Mouse (Mus musculus) intestine, embryonic 15.5 days (tissue): Measurements from ENCODE around the gene Actr5. TPM values are rescaled to one million over a fixed set of nuclear protein-coding genes. Genes with fewer than 3 reads are reported as not detected.

Experiments
- ATAC-seq: fragments of 200-750 bp; cut with Nextera tagmentation; 2 replicates; pipeline ENCODE4 v1.8.0; 2017; ENCODE audit warnings: moderate TSS enrichment, moderate library complexity
- H3K27ac ChIP-seq: fragments of 300-500 bp; sonication (generic); 2 replicates; pipeline ENCODE4 v1.5.1; 2015; ENCODE audit warnings: mild to moderate bottlenecking, inconsistent platforms
- H3K27me3 ChIP-seq: fragments of 300-500 bp; sonication (generic); replicated peaks from 2 replicates; pipeline ENCODE4 v1.6.1; 2015; ENCODE audit warnings: inconsistent platforms
- H3K36me3 ChIP-seq: fragments of 300-500 bp; sonication (generic); 2 replicates; pipeline ENCODE4 v1.6.1; 2015; ENCODE audit warnings: inconsistent platforms
- H3K4me1 ChIP-seq: fragments of 300-500 bp; sonication (generic); replicated peaks from 2 replicates; pipeline ENCODE4 v1.6.1; 2015; ENCODE audit warnings: inconsistent platforms
- H3K4me2 ChIP-seq: fragments of 300-500 bp; sonication (generic); replicated peaks from 2 replicates; pipeline ENCODE4 v1.6.1; 2015; ENCODE audit warnings: mild to moderate bottlenecking, inconsistent platforms
- H3K4me3 ChIP-seq: fragments of 300-500 bp; sonication (generic); replicated peaks from 2 replicates; pipeline ENCODE4 v1.5.1; 2015; ENCODE audit warnings: inconsistent platforms
- H3K9ac ChIP-seq: fragments of 300-500 bp; sonication (generic); 2 replicates; pipeline ENCODE4 v1.6.1; 2015; ENCODE audit warnings: inconsistent platforms
- H3K9me3 ChIP-seq: fragments of 300-500 bp; sonication (generic); 2 replicates; pipeline ENCODE4 v1.6.1; 2016; ENCODE audit warnings: inconsistent platforms
- WGBS: fragments of 180-500 bp; shearing (Covaris S2); methylation state at CpG from one replicate; pipeline ENCODE4 v1.1.7; 2015; 5-methylcytosine and 5-hydroxymethylcytosine counted together
- polyA plus RNA-seq: library from polyadenylated mRNA; unstranded; fragments of >200 nt; fragmentation: Nextera tagmentation; extraction: Ambion mirVana; gene quantifications from 2 replicates; pipeline ENCODE4 v1.2.1, GENCODE M21; 2015

Gene Actr5
- polyA plus RNA-seq, 1 experiment from 2014 or later, result 9.3 TPM

- Histone ChIP-seq H3K9ac (no peak overlapping the region), H3K4me2 (no peak overlapping the region), H3K4me1 (peaks cover 6% of the 10 kb centered on the region; the same call in 1 of the 2 replicates)
Observed at GRCm38 (mm10) chr2:158616296-158616695, 8.4 kb upstream of the Actr5 start.

GRCm38 (mm10) chr2:158616790-158617189 lies 7.9 kb upstream of the Actr5 start:
- WGBS, result 11% methylated on average over 11 of the region's 11 CpGs
- no peak overlapping the region for H3K9ac ChIP-seq
- H3K36me3 ChIP-seq, result no peaks in the 10 kb centered on the region
- H3K27ac ChIP-seq, result no peak overlapping the region
- no peak overlapping the region for H3K4me3 ChIP-seq
- no peak for ATAC-seq
- H3K4me2 ChIP-seq, result no peak overlapping the region
- H3K27me3 ChIP-seq, result peaks cover 95% of the 10 kb centered on the region
- H3K4me1 ChIP-seq, result peaks cover 6% of the 10 kb centered on the region; the same call in 1 of the 2 replicates
- H3K9me3 ChIP-seq, result no peaks in the 10 kb centered on the region

More at GRCm38 (mm10) chr2:158616296-158616695, 8.4 kb upstream of the Actr5 start:
- no peak overlapping the region for H3K27ac ChIP-seq
- no peak overlapping the region for H3K4me3 ChIP-seq
- H3K27me3 ChIP-seq, result peaks cover 96% of the 10 kb centered on the region
- no peaks in the 10 kb centered on the region for H3K36me3 ChIP-seq
- no peak for ATAC-seq
- no peaks in the 10 kb centered on the region for H3K9me3 ChIP-seq
- 1% methylated on average over 12 of the region's 12 CpGs for WGBS

GRCm38 (mm10) chr2:158625231-158625630 lies 543 bp downstream of the Actr5 start:
- Histone ChIP-seq H3K27me3 (peaks cover 16% of the 10 kb centered on the region), H3K4me1 (0 out of 2 replicates have a peak, but pooled peaks cover 5% of the 10 kb centered on the region), H3K27ac (peak overlapping the region; percentile 84), H3K36me3 (peaks cover 5% of the 10 kb centered on the region; the same call in 1 of the 2 replicates), H3K4me3 (peak overlapping the region; percentile 91), H3K9ac (peak overlapping the region; percentile 84), H3K9me3 (no peaks in the 10 kb centered on the region), H3K4me2 (peak overlapping the region; percentile 77)
- peak; percentile 80 for ATAC-seq
- under 1% methylated on average over 38 of the region's 44 CpGs for WGBS

- WGBS, result 30% methylated on average over 8 of the region's 8 CpGs
- ATAC-seq, result no peak
- Histone ChIP-seq H3K4me3 (peak overlapping the region; percentile 91), H3K27ac (no peak overlapping the region), H3K9ac (peak overlapping the region; percentile 84), H3K4me2 (peak overlapping the region; percentile 77), H3K27me3 (peaks cover 13% of the 10 kb centered on the region), H3K9me3 (no peaks in the 10 kb centered on the region), H3K4me1 (0 out of 2 replicates have a peak, but pooled peaks cover 5% of the 10 kb centered on the region), H3K36me3 (peaks cover 5% of the 10 kb centered on the region; the same call in 1 of the 2 replicates)
Observed at GRCm38 (mm10) chr2:158625697-158626096, 1.0 kb downstream of the Actr5 start.

- Histone ChIP-seq H3K9ac (no peak overlapping the region), H3K9me3 (no peaks in the 10 kb centered on the region), H3K36me3 (peaks cover 28% of the 10 kb centered on the region), H3K27me3 (no peaks in the 10 kb centered on the region), H3K4me2 (no peak overlapping the region), H3K4me1 (0 out of 2 replicates have a peak, but pooled peaks cover 5% of the 10 kb centered on the region), H3K27ac (no peak overlapping the region), H3K4me3 (no peak overlapping the region)
- no peak for ATAC-seq
- 71% methylated on average over 3 of the region's 3 CpGs for WGBS
Observed at GRCm38 (mm10) chr2:158628858-158629257, 4.2 kb downstream of the Actr5 start.

GRCm38 (mm10) chr2:158629414-158629813 lies 4.7 kb downstream of the Actr5 start:
- Histone ChIP-seq H3K9me3 (no peaks in the 10 kb centered on the region), H3K27me3 (no peaks in the 10 kb centered on the region), H3K4me1 (0 out of 2 replicates have a peak, but pooled peaks cover 5% of the 10 kb centered on the region), H3K9ac (no peak overlapping the region), H3K36me3 (peaks cover 28% of the 10 kb centered on the region), H3K4me2 (no peak overlapping the region), H3K4me3 (no peak overlapping the region), H3K27ac (no peak overlapping the region)
- whole genome bisulfite sequencing, result 58% methylated on average over 1 of the region's 1 CpGs
- no peak for ATAC-seq

- Histone ChIP-seq H3K9ac (no peak overlapping the region), H3K4me2 (no peak overlapping the region), H3K4me3 (no peak overlapping the region), H3K9me3 (no peaks in the 10 kb centered on the region), H3K27ac (no peak overlapping the region), H3K27me3 (no peaks in the 10 kb centered on the region), H3K36me3 (peaks cover 45% of the 10 kb centered on the region), H3K4me1 (no peaks in the 10 kb centered on the region)
- no peak for ATAC-seq
- 87% methylated on average over 5 of the region's 5 CpGs for WGBS
Observed at GRCm38 (mm10) chr2:158631873-158632272, 7.2 kb downstream of the Actr5 start.

- Histone ChIP-seq H3K4me1 (no peaks in the 10 kb centered on the region), H3K9me3 (no peaks in the 10 kb centered on the region), H3K27ac (no peak overlapping the region), H3K4me3 (no peak overlapping the region), H3K4me2 (no peak overlapping the region), H3K9ac (no peak overlapping the region), H3K27me3 (no peaks in the 10 kb centered on the region), H3K36me3 (peaks cover 13% of the 10 kb centered on the region; the same call in 1 of the 2 replicates)
- 12% methylated on average over 2 of the region's 2 CpGs for WGBS
- no peak for ATAC-seq
Observed at GRCm38 (mm10) chr2:158641869-158642268, 17.2 kb downstream of the Actr5 start.

- Histone ChIP-seq H3K4me2 (no peak overlapping the region), H3K27me3 (no peaks in the 10 kb centered on the region), H3K9ac (no peak overlapping the region), H3K9me3 (no peaks in the 10 kb centered on the region), H3K36me3 (peaks cover 11% of the 10 kb centered on the region; the same call in 1 of the 2 replicates), H3K4me1 (no peaks in the 10 kb centered on the region), H3K27ac (no peak overlapping the region), H3K4me3 (no peak overlapping the region)
- 78% methylated on average over 2 of the region's 2 CpGs for WGBS
- ATAC-seq, result no peak
Observed at GRCm38 (mm10) chr2:158642587-158642986, 17.9 kb downstream of the Actr5 start.

GRCm38 (mm10) chr2:158643791-158644190 lies 19.1 kb downstream of the Actr5 start:
- no peak overlapping the region for H3K4me2 ChIP-seq
- H3K4me1 ChIP-seq, result no peaks in the 10 kb centered on the region
- H3K36me3 ChIP-seq, result peaks cover 3% of the 10 kb centered on the region; the same call in 1 of the 2 replicates
- WGBS, result 70% methylated on average over 3 of the region's 3 CpGs
- no peak overlapping the region for H3K9ac ChIP-seq
- no peaks in the 10 kb centered on the region for H3K9me3 ChIP-seq
- no peak overlapping the region for H3K4me3 ChIP-seq
- no peaks in the 10 kb centered on the region for H3K27me3 ChIP-seq
- ATAC-seq, result no peak
- H3K27ac ChIP-seq, result no peak overlapping the region

GRCm38 (mm10) chr2:158651159-158651908 lies 26.6 kb downstream of the Actr5 start:
- no peaks in the 10 kb centered on the region for H3K9me3 ChIP-seq
- no peaks in the 10 kb centered on the region for H3K4me1 ChIP-seq
- H3K9ac ChIP-seq, result no peak overlapping the region
- no peak overlapping the region for H3K4me3 ChIP-seq
- 61% methylated on average over 7 of the region's 7 CpGs for WGBS
- H3K4me2 ChIP-seq, result no peak overlapping the region
- H3K36me3 ChIP-seq, result no peaks in the 10 kb centered on the region
- ATAC-seq, result no peak
- H3K27me3 ChIP-seq, result no peaks in the 10 kb centered on the region
- H3K27ac ChIP-seq, result no peak overlapping the region

GRCm38 (mm10) chr2:158652985-158653384 lies 28.3 kb downstream of the Actr5 start:
- Histone ChIP-seq H3K9ac (no peak overlapping the region), H3K36me3 (no peaks in the 10 kb centered on the region), H3K4me2 (no peak overlapping the region), H3K4me1 (no peaks in the 10 kb centered on the region), H3K27me3 (no peaks in the 10 kb centered on the region), H3K27ac (no peak overlapping the region), H3K4me3 (no peak overlapping the region), H3K9me3 (no peaks in the 10 kb centered on the region)
- WGBS, result 12% methylated on average over 4 of the region's 4 CpGs
- ATAC-seq, result peak; percentile 49; the same call in 1 of the 2 replicates

- Histone ChIP-seq H3K4me3 (no peak overlapping the region), H3K4me1 (peaks cover 9% of the 10 kb centered on the region; the same call in 1 of the 2 replicates), H3K27me3 (no peaks in the 10 kb centered on the region), H3K9me3 (no peaks in the 10 kb centered on the region), H3K36me3 (no peaks in the 10 kb centered on the region), H3K27ac (no peak overlapping the region), H3K9ac (no peak overlapping the region), H3K4me2 (no peak overlapping the region)
- 63% methylated on average over 9 of the region's 9 CpGs for WGBS
- ATAC-seq, result no peak
Observed at GRCm38 (mm10) chr2:158654717-158655116, 30.0 kb downstream of the Actr5 start.
